8 mouse cellular contexts compared by ENCODE assay signal in genomic region chr7:126537820-126538585, GRCm38 (mm10). TPM values are rescaled to one million over a fixed set of nuclear protein-coding genes. Genes with fewer than 3 reads are reported as not detected.
A peak's percentile ranks its signal among the peaks of the same experiment; 100 is the strongest.
DNase-seq lines count a peak whose midpoint lies in the region; ATAC-seq and TF ChIP-seq lines count a peak whose summit lies in the region.

No protein-coding gene starts in this region.

- H3K27ac ChIP-seq in cerebellum, adult 2 months (ENCODE audit: insufficient read depth, low read length): no peak overlapping the region
- no peak overlapping the region for H3K27ac ChIP-seq in left cerebral cortex, adult 2 months

- H3K27me3 ChIP-seq in cerebellum, adult 2 months (ENCODE audit: control insufficient read depth, insufficient read depth, low read length): no peaks in the 10 kb centered on the region

- H3K4me1 ChIP-seq in cerebellum, adult 2 months (ENCODE audit: control insufficient read depth, insufficient read depth, low read length): no peaks in the 10 kb centered on the region

- no peak overlapping the region for H3K4me3 ChIP-seq in cerebellum, adult 2 months (replicated peaks; ENCODE audit: insufficient read depth, low read depth, low read length)
- H3K4me3 ChIP-seq in left cerebral cortex, adult 2 months: no peak overlapping the region

- TF ChIP-seq CTCF in cerebellum, adult 2 months (IDR thresholded peaks at IDR 0.05; ENCODE audit: borderline replicate concordance, insufficient read depth, low read depth, low read length): peak; percentile 34; the same call in 1 of the 2 replicates
- TF ChIP-seq CTCF in left cerebral cortex, adult 2 months (IDR thresholded peaks at IDR 0.05): peak; percentile 49

- ATAC-seq in frontal cortex, adult (ENCODE audit: low TSS enrichment): no peak
- ATAC-seq in activated CD4-positive, CD25-positive, alpha-beta regulatory T cell, adult 4 months: no peak

- intact Hi-C loops in left cerebral cortex, adult 2 months (cut with DNase I): no loop called here
- intact Hi-C loops in left cerebral cortex, postnatal 4 days (cut with DNase I): no loop called here

- no peak for TF ChIP-seq POLR2A in cerebellum, adult 2 months (IDR thresholded peaks at IDR 0.05; ENCODE audit: borderline replicate concordance, insufficient read depth, low read length)

- DNase-seq in cerebellum, adult 2 months: no peak
- no peak for DNase-seq in cerebellum, adult 11 months
- DNase-seq in left cerebral cortex, adult 2 months (ENCODE audit: extremely low spot score in 1 of 2, low spot score in 2 of 2): no peak
- DNase-seq in left cerebral cortex, postnatal 4 days: no peak
- DNase-seq in NIH3T3 (ENCODE audit: low read depth): peak; percentile 84
- peak; percentile 29 to 50 for DNase-seq in kidney, postnatal 36 days

- WGBS in cerebellum, adult 2 months: 46% methylated on average over 5 of the region's 5 CpGs

RNA-seq across cellular contexts. Expression of gene Eif3c, which starts 28.2 kb away (rescaled TPM):
- polyA plus RNA-seq in cerebellum, adult 2 months (2012; rRNA removed): 115 and 116 TPM in 2 replicates
- 100 to 1,000 TPM; 173 to 179 TPM for total RNA-seq in left cerebral cortex, adult 2 months (2021)
- 100 to 1,000 TPM; 212 to 226 TPM for total RNA-seq in left cerebral cortex, postnatal 4 days (2021)
- 100 to 1,000 TPM; 207 to 260 TPM for polyA plus RNA-seq in activated CD4-positive, CD25-positive, alpha-beta regulatory T cell, adult 4 months (2017; shearing (Covaris generic))

RNA-seq across cellular contexts. Expression of gene Atxn2l, which starts 34.8 kb away (rescaled TPM):
- polyA plus RNA-seq in cerebellum, adult 2 months (2012; rRNA removed): 139 and 154 TPM in 2 replicates
- total RNA-seq in left cerebral cortex, adult 2 months (2021): 100 to 1,000 TPM; 131 to 139 TPM
- total RNA-seq in left cerebral cortex, postnatal 4 days (2021): 100 to 1,000 TPM; 164 to 165 TPM
- polyA plus RNA-seq in activated CD4-positive, CD25-positive, alpha-beta regulatory T cell, adult 4 months (2017; shearing (Covaris generic)): 10 to 100 TPM; 14.7 to 18.8 TPM

RNA-seq across cellular contexts. Expression of gene Apobr, which starts 46.7 kb away (rescaled TPM):
- 0.87 and 0.98 TPM in 2 replicates for polyA plus RNA-seq in cerebellum, adult 2 months (2012; rRNA removed)
- total RNA-seq in left cerebral cortex, adult 2 months (2021): 1 to 10 TPM in 1 of 2 experiments, under 1 TPM in 1; 0.45 to 1.2 TPM
- total RNA-seq in left cerebral cortex, postnatal 4 days (2021): under 1 TPM; 0.30 to 0.58 TPM
- polyA plus RNA-seq in activated CD4-positive, CD25-positive, alpha-beta regulatory T cell, adult 4 months (2017; shearing (Covaris generic)): under 1 TPM; 0.80 to 0.98 TPM

RNA-seq across cellular contexts. Expression of gene Cln3, which starts 47.6 kb away (rescaled TPM):
- polyA plus RNA-seq in cerebellum, adult 2 months (2012; rRNA removed): 38.1 and 44.2 TPM in 2 replicates
- total RNA-seq in left cerebral cortex, adult 2 months (2021): 10 to 100 TPM; 24.4 to 30.8 TPM
- total RNA-seq in left cerebral cortex, postnatal 4 days (2021): 10 to 100 TPM; 26.5 to 32.0 TPM
- polyA plus RNA-seq in activated CD4-positive, CD25-positive, alpha-beta regulatory T cell, adult 4 months (2017; shearing (Covaris generic)): 10 to 100 TPM; 42.7 to 46.2 TPM

RNA-seq across cellular contexts. Expression of gene Tufm, which starts 50.8 kb away (rescaled TPM):
- 123 and 124 TPM in 2 replicates for polyA plus RNA-seq in cerebellum, adult 2 months (2012; rRNA removed)
- 10 to 100 TPM; 78.0 to 93.5 TPM for total RNA-seq in left cerebral cortex, adult 2 months (2021)
- total RNA-seq in left cerebral cortex, postnatal 4 days (2021): 10 to 100 TPM; 80.9 to 96.5 TPM
- polyA plus RNA-seq in activated CD4-positive, CD25-positive, alpha-beta regulatory T cell, adult 4 months (2017; shearing (Covaris generic)): 10 to 100 TPM; 71.2 to 78.9 TPM

Comparison
In these comparisons a context has a peak if more than half of its experiments do, and no peak if none do; other contexts are left out.
1. DNase-seq: peak in NIH3T3 (single experiment) and kidney, postnatal 36 days (2 of 2); none in cerebellum, adult 2 months (0 of 2), cerebellum, adult 11 months (single experiment), left cerebral cortex, adult 2 months (0 of 2) and left cerebral cortex, postnatal 4 days (single experiment).